Mouse (Mus musculus): ENCODE measurements around the gene Cd300c. TPM values are rescaled to one million over a fixed set of nuclear protein-coding genes. Genes with fewer than 3 reads are reported as not detected.
A peak's percentile ranks its signal among the peaks of the same experiment; 100 is the strongest.
"Not testable (repeated sequence)": the region's sequence is repeated elsewhere in the genome, so short reads cannot be mapped to it uniquely, and the experiment has no call there.

Cd300c gene
- total RNA-seq (2014; rRNA removed): 0.20 TPM in 1 of 2 replicates, not detected in the other
- 0.24 and 0.49 TPM in 2 replicates for polyA plus RNA-seq (2012; rRNA removed)

DNA sequence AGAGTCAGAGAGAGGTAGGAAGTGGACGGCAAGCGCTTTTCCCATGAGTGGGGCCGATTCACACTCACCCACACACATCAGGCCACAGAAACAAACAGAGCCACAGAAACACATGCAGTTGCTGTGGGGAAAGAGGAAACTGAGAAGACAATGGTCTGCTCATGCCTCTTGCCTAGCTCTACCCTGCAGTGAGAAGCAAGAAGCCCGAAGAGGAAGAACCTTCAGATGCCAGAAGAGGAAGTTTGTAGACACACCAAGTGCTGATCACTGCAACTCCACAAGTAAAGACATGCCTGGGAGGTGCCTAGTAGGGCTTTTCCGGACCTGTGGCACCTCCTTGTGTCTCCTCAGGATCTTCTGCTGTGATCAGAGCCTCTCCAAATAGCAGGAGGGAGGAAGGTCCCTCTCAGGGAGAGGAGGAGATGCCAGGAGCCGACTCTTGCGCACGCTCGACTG, at the start of gene Cd300c:
Cd300c (minus strand) TSS at position 406 of the 456 bp plus-strand sequence.
- H3K4me3 ChIP-seq (ENCODE audit: insufficient read depth, low read depth, low read length): no peak within 1 kb of the TSS
- peak; percentile 26 for DNase-seq (ENCODE audit: extremely low read depth, low read depth, low spot score)
- no peaks in the 10 kb centered on the region for H3K4me1 ChIP-seq (ENCODE audit: control insufficient read depth, insufficient read depth, low read length)
- H3K36me3 ChIP-seq (ENCODE audit: control insufficient read depth, insufficient read depth, low read length): no peaks in the 10 kb centered on the region
- no peaks in the 10 kb centered on the region for H3K27me3 ChIP-seq (ENCODE audit: control insufficient read depth, insufficient read depth, low read length)
- no peak within 1 kb of the TSS for H3K9ac ChIP-seq (ENCODE audit: low read depth, low read length)
- no peak for TF ChIP-seq POLR2A (IDR thresholded peaks at IDR 0.05; ENCODE audit: extremely low read depth, insufficient read depth, low read length)
- TF ChIP-seq CTCF (IDR thresholded peaks at IDR 0.05; ENCODE audit: low read depth, low read length): no peak
- peak within 1 kb of the TSS; percentile 41; the same call in 1 of the 2 replicates for H3K27ac ChIP-seq (replicated peaks; ENCODE audit: insufficient read depth, low read depth, low read length)
- no peaks in the 10 kb centered on the region for H3K79me2 ChIP-seq (ENCODE audit: control insufficient read depth, insufficient read depth, low read length)
- 87% methylated on average over 9 of the region's 9 CpGs for WGBS

DNA sequence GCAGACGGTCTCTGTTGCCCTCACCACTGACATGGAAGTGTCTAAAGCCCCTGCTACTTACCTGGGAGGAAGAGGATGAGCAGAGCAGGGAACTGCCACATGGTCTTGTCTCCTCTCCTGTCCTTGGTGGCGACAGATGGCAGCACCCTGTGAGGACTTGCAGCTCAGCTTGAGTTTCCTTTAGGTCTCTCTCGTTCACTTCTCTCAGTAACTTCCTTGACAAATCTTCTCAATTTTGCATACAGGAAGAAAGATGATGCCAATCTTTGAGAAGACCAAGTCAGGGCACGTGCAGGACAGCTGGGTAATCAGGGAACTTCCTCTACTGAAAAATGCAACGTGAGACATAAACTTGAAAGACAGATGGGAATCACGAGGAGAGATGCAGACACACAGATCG, 47.1 kb upstream of the Cd300c start, which contains the start of gene Cd300ld2:
Cd300ld2 (minus strand) TSS at position 101 of the 400 bp plus-strand sequence.
- H3K4me1 ChIP-seq (ENCODE audit: control insufficient read depth, insufficient read depth, low read length); H3K27ac ChIP-seq (replicated peaks; ENCODE audit: insufficient read depth, low read depth, low read length); H3K9ac ChIP-seq (ENCODE audit: low read depth, low read length); H3K27me3 ChIP-seq (ENCODE audit: control insufficient read depth, insufficient read depth, low read length); H3K79me2 ChIP-seq (ENCODE audit: control insufficient read depth, insufficient read depth, low read length); H3K4me3 ChIP-seq (ENCODE audit: insufficient read depth, low read depth, low read length); H3K36me3 ChIP-seq (ENCODE audit: control insufficient read depth, insufficient read depth, low read length); DNase-seq (ENCODE audit: extremely low read depth, low read depth, low spot score): not testable (repeated sequence)
- WGBS: no CpG with 5 or more reads among the region's 7 CpGs

DNA sequence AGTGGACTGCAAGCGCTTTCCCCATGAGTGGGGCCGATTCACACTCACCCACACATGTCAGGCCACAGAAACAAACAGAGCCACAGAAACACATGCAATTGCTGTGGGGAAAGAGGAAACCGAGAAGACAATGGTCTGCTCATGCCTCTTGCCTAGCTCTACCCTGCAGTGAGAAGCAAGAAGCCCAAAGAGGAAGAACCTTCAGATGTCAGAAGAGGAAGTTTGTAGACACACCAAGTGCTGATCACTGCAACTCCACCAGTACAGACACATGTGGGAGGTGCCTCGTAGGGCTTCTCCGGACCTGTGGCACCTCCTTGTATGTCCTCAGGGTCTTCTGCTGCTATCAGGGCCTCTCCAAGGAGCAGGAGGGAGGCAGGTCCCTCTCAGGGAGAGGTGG, 35.1 kb upstream of the Cd300c start:
- TF ChIP-seq CTCF (IDR thresholded peaks at IDR 0.05; ENCODE audit: low read depth, low read length) (no peak), POLR2A (IDR thresholded peaks at IDR 0.05; ENCODE audit: extremely low read depth, insufficient read depth, low read length) (no peak)
- 75% methylated on average over 5 of the region's 5 CpGs for WGBS
- Histone ChIP-seq H3K9ac (ENCODE audit: low read depth, low read length) (no peak overlapping the region), H3K36me3 (ENCODE audit: control insufficient read depth, insufficient read depth, low read length) (no peaks in the 10 kb centered on the region), H3K4me1 (ENCODE audit: control insufficient read depth, insufficient read depth, low read length) (no peaks in the 10 kb centered on the region), H3K4me3 (ENCODE audit: insufficient read depth, low read depth, low read length) (no peak overlapping the region), H3K79me2 (ENCODE audit: control insufficient read depth, insufficient read depth, low read length) (no peaks in the 10 kb centered on the region), H3K27ac (replicated peaks; ENCODE audit: insufficient read depth, low read depth, low read length) (peak overlapping the region; percentile 51), H3K27me3 (ENCODE audit: control insufficient read depth, insufficient read depth, low read length) (no peaks in the 10 kb centered on the region)
- DNase-seq (ENCODE audit: extremely low read depth, low read depth, low spot score): peak; percentile 33

DNA sequence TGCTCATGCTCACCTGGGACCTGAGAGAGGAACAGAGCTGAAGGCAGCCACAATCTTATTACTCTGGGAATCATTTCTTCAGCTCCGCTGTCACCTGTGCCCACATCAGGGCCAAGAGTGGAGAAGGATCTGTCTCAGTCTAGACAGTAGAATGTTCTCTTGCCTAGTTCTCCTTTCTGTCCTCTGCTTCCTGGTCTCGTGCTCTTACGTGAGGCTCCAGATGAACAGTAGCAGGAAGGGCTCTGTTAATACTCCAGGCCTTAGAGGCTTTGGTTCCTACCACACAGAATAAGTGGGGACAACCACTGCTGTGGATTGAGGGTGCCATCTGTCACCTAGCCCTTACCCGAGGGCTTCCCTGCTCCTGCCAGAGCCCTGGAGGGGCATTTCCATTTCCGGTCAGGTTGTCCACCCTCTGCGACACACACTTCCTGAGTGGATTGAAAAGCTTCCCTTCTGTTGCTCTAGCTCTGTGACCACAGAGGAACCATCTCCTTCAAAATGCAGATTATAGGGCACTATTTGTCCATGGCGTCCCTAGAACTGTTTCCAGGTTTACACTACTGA, 32.6 kb upstream of the Cd300c start, which contains the start of gene Cd300c2:
Cd300c2 (minus strand) TSS at position 407 of the 567 bp plus-strand sequence.
- H3K27me3 ChIP-seq (ENCODE audit: control insufficient read depth, insufficient read depth, low read length): no peaks in the 10 kb centered on the region
- no peaks in the 10 kb centered on the region for H3K79me2 ChIP-seq (ENCODE audit: control insufficient read depth, insufficient read depth, low read length)
- no peaks in the 10 kb centered on the region for H3K36me3 ChIP-seq (ENCODE audit: control insufficient read depth, insufficient read depth, low read length)
- TF ChIP-seq CTCF (IDR thresholded peaks at IDR 0.05; ENCODE audit: low read depth, low read length): no peak
- no peak for TF ChIP-seq POLR2A (IDR thresholded peaks at IDR 0.05; ENCODE audit: extremely low read depth, insufficient read depth, low read length)
- DNase-seq (ENCODE audit: extremely low read depth, low read depth, low spot score): peak; percentile 36
- H3K4me3 ChIP-seq (ENCODE audit: insufficient read depth, low read depth, low read length): peak within 1 kb of the TSS; percentile 14
- H3K4me1 ChIP-seq (ENCODE audit: control insufficient read depth, insufficient read depth, low read length): no peaks in the 10 kb centered on the region
- no peak within 1 kb of the TSS for H3K9ac ChIP-seq (ENCODE audit: low read depth, low read length)
- peak within 1 kb of the TSS; percentile 64 for H3K27ac ChIP-seq (replicated peaks; ENCODE audit: insufficient read depth, low read depth, low read length)
- 83% methylated on average over 7 of the region's 7 CpGs for WGBS

DNA sequence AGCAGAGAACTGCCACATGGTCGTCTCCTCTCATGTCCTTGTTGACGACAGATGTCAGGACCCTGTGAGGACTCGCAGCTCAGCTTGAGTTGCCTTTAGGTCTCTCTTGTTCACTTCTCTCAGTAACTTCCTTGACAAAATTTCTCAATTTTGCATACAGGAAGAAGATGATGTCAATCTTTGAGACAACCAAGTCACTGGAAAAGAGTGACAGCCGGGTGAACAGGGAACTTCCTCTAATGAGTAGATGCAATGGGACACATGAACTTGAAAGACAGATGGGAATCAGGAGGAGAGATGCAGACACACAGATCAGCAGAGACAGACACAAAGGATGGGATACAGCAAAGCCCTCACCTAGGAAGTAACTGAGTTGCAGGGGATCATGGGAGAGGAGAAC, 20.8 kb upstream of the Cd300c start, which contains the start of gene Cd300ld:
Cd300ld (minus strand) TSS at position 130 of the 400 bp plus-strand sequence.
- no peak within 1 kb of the TSS for H3K27ac ChIP-seq (replicated peaks; ENCODE audit: insufficient read depth, low read depth, low read length)
- peak within 1 kb of the TSS; percentile 18 for H3K4me3 ChIP-seq (ENCODE audit: insufficient read depth, low read depth, low read length)
- 74% methylated on average over 4 of the region's 4 CpGs for WGBS
- H3K79me2 ChIP-seq (ENCODE audit: control insufficient read depth, insufficient read depth, low read length): no peaks in the 10 kb centered on the region
- H3K4me1 ChIP-seq (ENCODE audit: control insufficient read depth, insufficient read depth, low read length): no peaks in the 10 kb centered on the region
- no peaks in the 10 kb centered on the region for H3K27me3 ChIP-seq (ENCODE audit: control insufficient read depth, insufficient read depth, low read length)
- H3K9ac ChIP-seq (ENCODE audit: low read depth, low read length): no peak within 1 kb of the TSS
- TF ChIP-seq CTCF (IDR thresholded peaks at IDR 0.05; ENCODE audit: low read depth, low read length) (no peak), POLR2A (IDR thresholded peaks at IDR 0.05; ENCODE audit: extremely low read depth, insufficient read depth, low read length) (no peak)
- peak; percentile 31 for DNase-seq (ENCODE audit: extremely low read depth, low read depth, low spot score)
- H3K36me3 ChIP-seq (ENCODE audit: control insufficient read depth, insufficient read depth, low read length): no peaks in the 10 kb centered on the region

DNA sequence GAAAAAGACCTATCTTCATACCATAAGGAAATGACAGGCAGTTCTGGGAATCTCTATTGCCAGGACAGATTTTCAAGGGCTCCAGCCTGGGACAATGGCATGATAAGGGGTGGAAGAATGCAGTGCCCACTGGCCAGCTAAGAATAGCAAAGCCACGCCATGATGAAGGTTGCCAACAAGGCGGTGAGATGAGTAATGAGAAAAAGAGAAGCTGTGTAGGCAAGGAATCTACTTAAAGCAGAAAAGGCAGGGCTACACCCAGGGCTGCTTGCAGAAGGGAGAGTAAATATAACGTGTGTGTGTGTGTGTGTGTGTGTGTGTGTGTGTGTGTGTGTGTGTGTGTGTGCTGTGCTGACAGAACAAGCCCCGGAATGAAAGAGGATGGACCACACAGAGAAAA, 12.9 kb upstream of the Cd300c start:
- Histone ChIP-seq H3K4me1 (ENCODE audit: control insufficient read depth, insufficient read depth, low read length) (no peaks in the 10 kb centered on the region), H3K27me3 (ENCODE audit: control insufficient read depth, insufficient read depth, low read length) (no peaks in the 10 kb centered on the region), H3K4me3 (ENCODE audit: insufficient read depth, low read depth, low read length) (no peak overlapping the region), H3K79me2 (ENCODE audit: control insufficient read depth, insufficient read depth, low read length) (no peaks in the 10 kb centered on the region), H3K36me3 (ENCODE audit: control insufficient read depth, insufficient read depth, low read length) (no peaks in the 10 kb centered on the region), H3K27ac (replicated peaks; ENCODE audit: insufficient read depth, low read depth, low read length) (no peak overlapping the region), H3K9ac (ENCODE audit: low read depth, low read length) (no peak overlapping the region)
- WGBS: 64% methylated on average over 4 of the region's 4 CpGs
- no peak for DNase-seq (ENCODE audit: extremely low read depth, low read depth, low spot score)
- no peak for TF ChIP-seq CTCF (IDR thresholded peaks at IDR 0.05; ENCODE audit: low read depth, low read length)
- TF ChIP-seq POLR2A (IDR thresholded peaks at IDR 0.05; ENCODE audit: extremely low read depth, insufficient read depth, low read length): no peak

Measured in liver, adult 2 months (tissue).